Mouse (Mus musculus): ENCODE results near the gene Cit. TPM values are rescaled to one million over a fixed set of nuclear protein-coding genes. Genes with fewer than 3 reads are reported as not detected.

Gene Cit
- total RNA-seq, 2 experiments from 2014 or later = 55.9 to 66.8 TPM

DNA sequence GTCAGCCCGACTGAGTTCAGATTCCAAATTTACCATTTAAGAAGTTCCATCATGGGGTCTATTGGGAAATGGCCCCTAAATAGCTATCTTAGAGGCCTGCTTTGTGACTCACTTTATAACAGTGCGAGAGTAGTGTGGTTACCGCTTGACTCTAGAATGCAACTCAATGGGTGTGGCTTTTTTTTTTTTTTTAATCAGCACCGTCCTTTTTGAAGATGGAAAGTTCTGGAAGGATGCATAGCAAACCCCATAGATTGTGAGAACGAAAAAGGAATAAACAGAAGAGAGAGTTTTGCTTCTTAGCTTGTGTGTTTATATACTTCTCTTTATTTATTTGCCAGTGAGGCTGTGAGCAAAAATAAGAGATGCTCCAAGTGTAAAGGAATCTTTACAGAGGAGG is 181.0 kb downstream of the Cit start:
- DNase-seq (ENCODE audit: extremely low spot score in 1 of 2, low spot score in 1 of 2) = no peak

DNA sequence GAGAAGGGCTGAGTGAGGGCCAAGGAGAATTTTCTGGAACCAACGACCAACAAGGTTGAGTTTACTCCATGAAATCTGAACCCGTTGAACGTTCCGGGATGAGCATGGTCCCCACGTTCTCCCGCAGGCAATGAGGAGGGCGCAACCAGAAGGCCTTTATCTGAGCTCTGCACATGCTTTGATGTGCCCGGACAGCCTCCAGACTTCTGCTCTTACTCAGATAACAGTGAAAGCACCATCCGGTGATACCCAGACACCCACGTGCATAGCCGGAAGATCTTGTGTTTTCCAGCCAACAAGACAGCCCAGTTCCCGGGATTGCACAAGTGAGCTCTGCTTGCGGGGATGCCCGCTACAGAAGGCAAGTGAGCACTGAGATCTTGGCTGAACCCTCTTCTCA is 181.5 kb downstream of the Cit start:
- DNase-seq (ENCODE audit: extremely low spot score in 1 of 2, low spot score in 1 of 2) = no peak

DNA sequence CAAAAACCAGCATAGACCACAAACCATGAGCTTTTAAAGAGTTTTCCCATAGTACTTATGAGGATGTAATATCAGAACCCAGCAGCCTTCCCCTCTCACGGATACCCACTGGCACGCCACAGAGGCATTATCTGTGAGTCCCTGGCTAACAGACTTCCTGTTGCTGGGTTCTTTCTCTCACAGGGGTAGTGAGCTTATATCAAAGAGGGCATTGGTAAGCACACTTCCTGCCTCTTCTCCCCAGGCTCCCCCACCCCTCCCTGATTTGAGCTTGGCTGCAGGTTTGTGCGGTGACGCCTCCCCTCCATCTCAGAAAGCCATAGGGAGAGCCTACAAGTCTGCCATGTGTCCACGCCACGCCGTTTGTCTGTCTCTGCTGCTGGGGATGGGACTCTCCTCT is 184.0 kb downstream of the Cit start:
- no peak for DNase-seq (ENCODE audit: extremely low spot score in 1 of 2, low spot score in 1 of 2)

DNA sequence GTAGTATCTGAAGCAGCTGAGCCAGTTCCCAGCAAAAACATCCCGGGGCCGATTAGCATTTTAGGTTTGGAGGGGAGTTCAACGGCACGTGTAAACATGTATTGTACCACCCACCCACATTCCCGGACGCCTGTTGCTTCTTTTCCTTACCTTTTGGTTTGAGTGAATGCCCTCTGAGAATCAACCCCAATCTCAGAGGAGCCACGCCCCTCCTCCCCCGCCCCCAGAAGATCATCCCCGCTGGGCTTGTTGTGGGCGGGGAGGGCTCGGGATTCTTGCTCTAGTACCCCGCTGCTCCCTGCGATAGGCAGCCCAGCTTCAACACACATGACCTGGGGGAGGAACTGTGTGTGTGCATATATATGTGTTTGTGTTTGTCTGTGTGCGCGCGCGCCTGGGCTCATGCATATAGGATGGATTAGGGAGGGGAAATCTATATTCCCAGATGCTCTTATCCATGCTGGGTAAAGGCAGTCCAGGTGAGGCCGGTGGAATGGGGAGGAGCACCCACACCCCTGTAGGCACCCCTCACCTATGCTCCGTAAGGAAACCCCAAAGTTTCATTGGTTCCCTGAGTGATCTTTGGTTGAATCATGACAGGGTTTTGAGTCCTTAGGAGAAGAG is 185.6 kb downstream of the Cit start:
- no peak for DNase-seq (ENCODE audit: extremely low spot score in 1 of 2, low spot score in 1 of 2)

DNA sequence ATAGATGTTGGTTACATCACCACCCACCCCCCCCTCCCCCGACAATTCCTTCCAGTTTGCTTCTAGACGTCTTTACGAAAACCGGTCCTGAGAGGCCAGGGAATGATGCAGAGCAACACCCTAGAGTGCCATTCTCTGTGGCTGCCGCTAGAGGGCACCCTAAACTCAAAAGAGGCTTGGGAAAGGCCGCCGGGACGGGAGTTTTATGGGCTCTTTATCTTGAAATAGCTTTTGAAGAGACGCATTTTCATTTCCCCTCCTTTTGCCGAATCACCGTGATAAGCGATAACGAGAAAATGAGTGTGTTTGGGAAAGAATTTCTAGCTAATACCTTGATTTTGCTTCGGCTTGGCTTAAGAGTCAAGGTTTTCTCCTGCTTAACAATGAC is 186.1 kb downstream of the Cit start:
- DNase-seq (ENCODE audit: extremely low spot score in 1 of 2, low spot score in 1 of 2) = peak; percentile 61 to 85

DNA sequence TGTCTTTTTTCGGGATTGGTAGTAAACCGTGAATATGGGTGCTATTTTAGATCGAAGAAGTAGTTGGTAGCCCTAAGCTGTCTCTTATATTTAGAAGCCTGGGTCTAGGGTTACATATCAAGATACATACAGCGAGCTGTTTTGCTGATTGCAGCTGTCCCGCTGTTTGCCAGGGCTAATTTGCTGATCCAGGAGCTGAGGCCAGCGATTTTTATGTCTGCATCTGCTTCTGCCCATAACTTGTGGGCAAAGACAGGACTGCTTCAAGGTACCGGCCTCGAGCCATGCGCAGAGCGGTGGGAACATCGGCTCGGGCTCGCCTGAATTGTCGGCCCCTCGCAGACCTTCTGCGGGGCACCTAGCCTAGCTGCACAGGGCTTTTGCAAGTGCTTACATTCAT is 191.4 kb downstream of the Cit start:
- no peak for DNase-seq (ENCODE audit: extremely low spot score in 1 of 2, low spot score in 1 of 2)

DNA sequence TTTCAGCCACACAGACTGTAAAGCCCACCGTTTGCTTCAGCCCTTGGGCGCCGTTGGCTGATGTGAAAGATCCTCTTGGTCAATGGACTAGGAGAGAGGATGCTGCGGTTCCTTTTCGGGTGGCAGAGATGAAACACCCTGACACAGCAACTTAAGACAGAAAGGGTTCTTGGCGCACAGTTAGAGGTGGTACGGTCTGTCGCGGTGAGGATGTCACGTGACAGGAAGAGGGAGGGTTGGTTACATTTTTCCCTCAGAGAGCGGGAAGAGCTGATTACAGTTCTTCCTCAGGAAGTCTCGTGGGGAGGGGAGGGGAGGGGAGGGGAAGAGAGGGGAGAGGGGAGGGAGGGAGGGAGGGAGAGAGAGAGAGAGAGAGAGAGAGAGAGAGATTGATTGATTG is 192.7 kb downstream of the Cit start:
- DNase-seq (ENCODE audit: extremely low spot score in 1 of 2, low spot score in 1 of 2) = no peak

DNA sequence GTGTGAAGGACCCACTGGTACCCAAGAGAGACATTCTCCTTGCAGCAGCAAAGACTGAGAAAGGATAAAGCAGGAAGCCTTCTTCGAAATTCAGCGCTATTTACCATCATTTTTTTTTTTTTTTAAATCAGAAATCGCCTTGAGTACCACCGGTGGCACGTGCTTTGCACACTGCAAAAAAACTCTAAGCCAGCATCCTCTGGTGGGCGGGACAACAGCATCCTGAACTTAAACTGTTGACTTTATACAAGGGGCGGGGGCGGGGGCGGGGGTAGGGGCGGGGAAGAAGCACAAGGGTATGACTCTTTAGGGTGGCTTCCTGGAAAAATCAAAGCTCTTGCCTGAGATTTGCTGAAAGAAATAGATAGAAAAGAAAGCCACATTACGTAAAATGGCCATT is 194.6 kb downstream of the Cit start:
- no peak for DNase-seq (ENCODE audit: extremely low spot score in 1 of 2, low spot score in 1 of 2)

DNA sequence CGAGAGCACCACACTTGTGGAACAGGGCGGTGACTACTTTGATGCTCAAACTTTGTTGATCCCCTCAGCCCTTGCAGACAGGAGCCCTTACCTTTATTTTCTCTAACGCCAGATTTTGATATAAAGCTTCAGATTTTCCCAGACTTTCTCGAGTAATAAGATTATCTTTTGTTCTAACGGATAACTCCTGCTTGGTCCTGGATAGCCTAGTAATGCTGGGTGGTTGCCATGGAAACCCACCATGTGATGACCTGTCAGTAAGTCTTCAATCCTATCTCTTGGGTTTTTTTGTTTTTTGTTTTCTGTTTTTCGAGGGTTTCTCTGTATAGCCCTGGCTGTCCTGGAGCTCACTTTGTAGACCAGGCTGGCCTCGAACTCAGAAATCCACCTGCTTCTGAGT is 197.2 kb downstream of the Cit start:
- DNase-seq (ENCODE audit: extremely low spot score in 1 of 2, low spot score in 1 of 2) = no peak

DNA sequence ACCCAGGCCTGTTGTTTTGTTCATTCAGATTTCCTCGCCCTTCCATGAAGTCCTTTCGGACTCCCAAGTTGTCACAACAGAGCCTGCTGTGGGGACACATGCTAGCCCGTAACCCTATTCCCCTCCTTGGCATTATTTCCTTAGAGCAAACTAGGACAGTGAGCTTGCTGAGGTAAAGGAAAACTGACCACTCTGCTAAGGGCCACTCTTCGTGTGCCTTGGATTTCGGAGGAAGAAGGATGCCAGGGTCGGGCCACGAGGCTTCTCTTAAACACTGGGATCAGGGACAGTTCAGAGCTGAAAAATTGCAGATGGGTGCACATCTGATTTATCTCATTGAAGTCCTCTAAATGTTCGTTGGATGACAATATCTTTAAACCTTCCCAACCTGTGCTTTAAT is 200.5 kb downstream of the Cit start:
- DNase-seq (ENCODE audit: extremely low spot score in 1 of 2, low spot score in 1 of 2) = no peak

DNA sequence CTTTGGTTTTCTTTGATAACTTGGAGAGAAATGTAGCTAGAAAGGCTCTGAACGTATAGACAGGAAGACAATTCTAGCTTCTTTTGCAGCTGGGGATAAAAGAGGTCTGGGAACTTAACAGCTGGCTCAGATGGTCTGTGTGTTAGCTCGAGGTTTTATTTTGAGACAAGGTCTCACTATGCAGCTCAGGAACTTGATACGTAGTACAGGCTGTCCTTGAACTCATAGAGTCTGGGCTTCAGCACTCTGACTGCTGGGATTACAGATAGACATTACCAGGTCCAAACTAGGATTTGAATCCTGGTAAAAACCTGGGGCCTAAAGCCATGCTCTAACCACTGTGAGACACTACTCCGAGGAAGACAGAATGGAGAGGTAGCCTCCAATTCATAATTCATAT is 201.2 kb downstream of the Cit start:
- no peak for DNase-seq (ENCODE audit: extremely low spot score in 1 of 2, low spot score in 1 of 2)

DNA sequence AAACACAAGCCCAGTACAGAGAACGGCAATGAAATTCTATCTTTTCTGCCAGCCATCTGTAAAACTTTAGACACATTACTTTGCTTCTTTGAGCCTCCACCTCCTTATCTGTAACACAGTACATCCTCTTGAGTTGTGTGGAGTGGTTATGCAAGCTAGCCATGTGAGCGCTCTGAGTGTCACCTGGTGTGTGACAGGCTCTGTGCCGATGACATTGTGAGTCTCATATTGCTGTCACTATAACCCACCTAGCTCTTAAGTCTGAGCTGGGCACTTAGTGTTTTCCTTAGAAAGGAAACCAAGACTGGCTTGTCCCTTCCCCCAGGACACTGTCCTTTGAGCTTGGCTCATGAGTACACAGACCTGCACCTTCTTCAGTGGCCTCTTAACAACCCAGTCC is 203.2 kb downstream of the Cit start:
- no peak for DNase-seq (ENCODE audit: extremely low spot score in 1 of 2, low spot score in 1 of 2)

DNA sequence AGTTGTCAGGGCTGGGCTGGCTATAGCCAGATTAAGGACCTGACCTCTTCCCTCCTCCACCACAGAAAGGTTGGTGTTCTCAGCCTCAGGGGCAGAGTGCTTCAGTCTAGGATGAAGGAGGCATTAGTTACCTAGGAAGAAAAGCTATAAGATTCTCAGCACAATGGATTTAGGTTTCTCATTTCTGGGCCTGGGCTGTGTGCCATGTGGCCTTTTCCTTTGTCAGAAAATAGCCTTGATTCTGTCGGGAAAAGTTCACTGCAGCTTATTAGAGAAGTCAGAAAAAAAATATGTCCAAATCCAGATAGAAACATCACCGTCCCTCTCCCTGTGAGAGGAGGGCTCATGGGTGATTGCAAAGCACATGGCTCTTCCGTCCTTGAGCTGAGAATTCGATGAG is 204.7 kb downstream of the Cit start:
- no peak for DNase-seq (ENCODE audit: extremely low spot score in 1 of 2, low spot score in 1 of 2)

DNA sequence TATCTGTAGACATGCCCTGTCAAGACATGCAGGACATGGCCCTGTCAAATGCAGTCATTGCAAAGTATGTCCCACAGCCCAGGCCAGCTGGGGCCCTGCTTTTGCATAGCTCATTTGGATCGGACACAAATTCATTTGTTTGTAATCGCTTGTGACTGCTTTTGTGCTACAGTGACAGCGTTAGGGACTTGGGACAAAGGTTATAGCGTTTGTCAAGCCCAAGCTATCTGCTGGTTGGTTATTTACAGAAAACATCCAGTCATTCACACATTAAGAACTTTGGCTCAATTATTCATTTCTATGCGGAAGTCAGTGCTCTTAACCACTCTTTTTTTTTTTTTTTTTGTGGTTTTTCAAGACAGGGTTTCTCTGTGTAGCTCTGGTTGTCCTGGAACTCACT is 207.1 kb downstream of the Cit start:
- DNase-seq (ENCODE audit: extremely low spot score in 1 of 2, low spot score in 1 of 2) = no peak

DNA sequence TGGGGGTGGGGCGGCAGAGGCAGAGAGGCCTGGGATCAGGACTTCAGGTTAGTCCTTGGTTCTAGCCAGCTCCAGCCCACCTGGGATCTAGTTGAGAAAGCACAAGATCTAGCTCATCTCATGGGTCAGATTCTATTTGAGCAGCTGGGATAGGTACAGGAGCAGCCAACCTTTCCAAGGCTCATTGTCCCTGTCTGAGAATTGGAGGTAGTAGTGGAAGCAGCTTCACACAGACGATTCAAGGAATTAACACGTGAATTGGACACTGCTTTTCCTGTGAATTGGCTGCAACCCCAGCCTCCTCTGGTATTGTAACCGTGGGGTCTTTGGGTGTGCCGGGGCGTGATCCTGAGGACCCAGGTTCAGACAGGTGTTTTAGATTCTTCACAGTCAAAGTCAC is 207.7 kb downstream of the Cit start:
- no peak for DNase-seq (ENCODE audit: extremely low spot score in 1 of 2, low spot score in 1 of 2)

Other genes starting within 250 kb of the Cit start
- gene Rab35, start 213.4 kb upstream of the Cit start, total RNA-seq (2021) = 10 to 100 TPM; 87.5 to 96.9 TPM
- 100 to 1,000 TPM; 117 to 122 TPM for gene Bicdl1, start 113.7 kb upstream of the Cit start, total RNA-seq (2021)
- gene Prkab1, start 179.2 kb downstream of the Cit start, total RNA-seq (2021) = 10 to 100 TPM; 15.5 to 23.7 TPM
- not detected for gene Tmem233, start 238.0 kb downstream of the Cit start, total RNA-seq (2021)

Measured in layer of hippocampus, postnatal 25 days (tissue).